Mouse (Mus musculus): Measurements from ENCODE around the gene Atad5. TPM values are rescaled to one million over a fixed set of nuclear protein-coding genes. Genes with fewer than 3 reads are reported as not detected.
A peak's percentile ranks its signal among the peaks of the same experiment; 100 is the strongest.

The Atad5 gene
- polyA plus RNA-seq, 1 experiment, result 19.4 TPM

- peaks cover 2% of the 10 kb centered on the region; the same call in 1 of the 2 replicates for H3K4me1 ChIP-seq (ENCODE audit: control insufficient read depth, insufficient read depth, low read length)
Measured at GRCm38 (mm10) chr11:80086844-80087243, 2.4 kb upstream of the Atad5 start.

GRCm38 (mm10) chr11:80089817-80090214, 616 bp downstream of the Atad5 start:
- WGBS, result under 1% methylated on average over 14 of the region's 14 CpGs
- peaks cover 2% of the 10 kb centered on the region; the same call in 1 of the 2 replicates for H3K4me1 ChIP-seq (ENCODE audit: control insufficient read depth, insufficient read depth, low read length)
- H3K27ac ChIP-seq (ENCODE audit: control insufficient read depth, insufficient read depth, low read depth, low read length, poor library complexity), result peak overlapping the region; percentile 71
- TF ChIP-seq CTCF (IDR thresholded peaks at IDR 0.05; ENCODE audit: control insufficient read depth, insufficient read depth, low read length), result no peak
- no peak for TF ChIP-seq POLR2A (IDR thresholded peaks at IDR 0.05; ENCODE audit: borderline replicate concordance, control insufficient read depth, low read depth, low read length)
- H3K4me3 ChIP-seq (replicated peaks; ENCODE audit: control insufficient read depth, low read depth, low read length), result peak overlapping the region; percentile 98

More at GRCm38 (mm10) chr11:80086844-80087243, 2.4 kb upstream of the Atad5 start:
- TF ChIP-seq CTCF (IDR thresholded peaks at IDR 0.05; ENCODE audit: control insufficient read depth, insufficient read depth, low read length) (peak; percentile 96), POLR2A (IDR thresholded peaks at IDR 0.05; ENCODE audit: borderline replicate concordance, control insufficient read depth, low read depth, low read length) (no peak)
- Histone ChIP-seq H3K27ac (ENCODE audit: control insufficient read depth, insufficient read depth, low read depth, low read length, poor library complexity) (no peak overlapping the region), H3K4me3 (replicated peaks; ENCODE audit: control insufficient read depth, low read depth, low read length) (no peak overlapping the region)
- 10% methylated on average over 5 of the region's 5 CpGs for WGBS

- Histone ChIP-seq H3K4me3 (replicated peaks; ENCODE audit: control insufficient read depth, low read depth, low read length) (no peak overlapping the region), H3K27ac (ENCODE audit: control insufficient read depth, insufficient read depth, low read depth, low read length, poor library complexity) (no peak overlapping the region), H3K4me1 (ENCODE audit: control insufficient read depth, insufficient read depth, low read length) (no peaks in the 10 kb centered on the region; the same call in 1 of the 2 replicates)
- WGBS, result 41% methylated on average over 3 of the region's 3 CpGs
- no peak for TF ChIP-seq CTCF (IDR thresholded peaks at IDR 0.05; ENCODE audit: control insufficient read depth, insufficient read depth, low read length)
- TF ChIP-seq POLR2A (IDR thresholded peaks at IDR 0.05; ENCODE audit: borderline replicate concordance, control insufficient read depth, low read depth, low read length), result no peak
Measured at GRCm38 (mm10) chr11:80090555-80091164, 1.5 kb downstream of the Atad5 start.

- Histone ChIP-seq H3K4me3 (replicated peaks; ENCODE audit: control insufficient read depth, low read depth, low read length) (no peak overlapping the region), H3K4me1 (ENCODE audit: control insufficient read depth, insufficient read depth, low read length) (no peaks in the 10 kb centered on the region), H3K27ac (ENCODE audit: control insufficient read depth, insufficient read depth, low read depth, low read length, poor library complexity) (no peak overlapping the region)
- 64% methylated on average over 3 of the region's 3 CpGs for WGBS
- TF ChIP-seq CTCF (IDR thresholded peaks at IDR 0.05; ENCODE audit: control insufficient read depth, insufficient read depth, low read length) (no peak), POLR2A (IDR thresholded peaks at IDR 0.05; ENCODE audit: borderline replicate concordance, control insufficient read depth, low read depth, low read length) (no peak)
Measured at GRCm38 (mm10) chr11:80098444-80099056, 9.3 kb downstream of the Atad5 start.

GRCm38 (mm10) chr11:80101298-80101697, 12.1 kb downstream of the Atad5 start:
- no peak overlapping the region for H3K27ac ChIP-seq (ENCODE audit: control insufficient read depth, insufficient read depth, low read depth, low read length, poor library complexity)
- TF ChIP-seq CTCF (IDR thresholded peaks at IDR 0.05; ENCODE audit: control insufficient read depth, insufficient read depth, low read length) (no peak), POLR2A (IDR thresholded peaks at IDR 0.05; ENCODE audit: borderline replicate concordance, control insufficient read depth, low read depth, low read length) (no peak)
- WGBS, result 61% methylated on average over 6 of the region's 6 CpGs

DNA sequence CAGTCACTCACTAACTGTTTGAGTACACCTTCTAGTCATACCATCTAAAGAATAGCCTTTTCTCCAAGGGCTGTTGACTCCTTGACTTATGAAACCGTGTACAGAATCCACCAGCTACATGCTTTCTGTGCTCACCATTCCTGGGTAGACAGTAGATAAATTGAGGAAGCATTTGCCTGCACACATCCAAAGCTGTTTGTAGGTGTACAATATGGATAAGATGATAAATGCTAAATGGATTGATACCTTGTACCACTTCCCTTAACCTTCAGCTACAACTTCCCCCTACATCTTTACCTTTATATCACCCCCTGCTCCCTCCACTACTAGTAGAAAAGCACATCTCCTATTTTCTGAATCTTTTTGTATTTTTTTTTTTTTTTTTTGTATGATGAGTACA, 15.2 kb downstream of the Atad5 start:
- TF ChIP-seq CTCF (IDR thresholded peaks at IDR 0.05; ENCODE audit: control insufficient read depth, insufficient read depth, low read length) (no peak), POLR2A (IDR thresholded peaks at IDR 0.05; ENCODE audit: borderline replicate concordance, control insufficient read depth, low read depth, low read length) (no peak)
- no peak overlapping the region for H3K4me3 ChIP-seq (replicated peaks; ENCODE audit: control insufficient read depth, low read depth, low read length)
- 76% methylated on average over 1 of the region's 1 CpGs for WGBS
- no peaks in the 10 kb centered on the region for H3K4me1 ChIP-seq (ENCODE audit: control insufficient read depth, insufficient read depth, low read length)
- no peak overlapping the region for H3K27ac ChIP-seq (ENCODE audit: control insufficient read depth, insufficient read depth, low read depth, low read length, poor library complexity)

More at GRCm38 (mm10) chr11:80101298-80101697, 12.1 kb downstream of the Atad5 start:
- H3K4me3 ChIP-seq (replicated peaks; ENCODE audit: control insufficient read depth, low read depth, low read length), result no peak overlapping the region
- H3K4me1 ChIP-seq (ENCODE audit: control insufficient read depth, insufficient read depth, low read length), result no peaks in the 10 kb centered on the region

DNA sequence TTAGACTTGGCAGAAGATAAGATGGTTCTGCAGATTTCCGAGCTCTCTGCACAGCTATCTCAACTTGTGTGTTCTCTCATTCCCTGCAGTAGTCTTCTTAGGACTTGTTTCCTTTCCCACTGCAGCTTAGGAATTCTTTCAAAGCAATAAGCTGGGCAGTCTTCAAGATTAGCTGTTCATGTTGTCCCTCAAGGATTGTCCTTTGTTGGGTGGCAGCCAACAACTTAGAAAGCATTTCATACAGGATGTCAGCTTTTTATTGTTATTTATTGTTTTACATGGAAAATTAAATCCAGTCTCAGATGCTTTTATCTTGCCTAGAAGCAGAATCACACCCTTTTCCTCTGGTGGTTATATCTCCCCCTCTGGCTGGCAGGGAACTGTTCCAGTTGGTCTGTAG, 27.2 kb downstream of the Atad5 start:
- Histone ChIP-seq H3K4me3 (replicated peaks; ENCODE audit: control insufficient read depth, low read depth, low read length) (no peak overlapping the region), H3K4me1 (ENCODE audit: control insufficient read depth, insufficient read depth, low read length) (no peaks in the 10 kb centered on the region), H3K27ac (ENCODE audit: control insufficient read depth, insufficient read depth, low read depth, low read length, poor library complexity) (no peak overlapping the region)
- 82% methylated on average over 1 of the region's 1 CpGs for WGBS
- no peak for TF ChIP-seq POLR2A (IDR thresholded peaks at IDR 0.05; ENCODE audit: borderline replicate concordance, control insufficient read depth, low read depth, low read length)
- no peak for TF ChIP-seq CTCF (IDR thresholded peaks at IDR 0.05; ENCODE audit: control insufficient read depth, insufficient read depth, low read length)

DNA sequence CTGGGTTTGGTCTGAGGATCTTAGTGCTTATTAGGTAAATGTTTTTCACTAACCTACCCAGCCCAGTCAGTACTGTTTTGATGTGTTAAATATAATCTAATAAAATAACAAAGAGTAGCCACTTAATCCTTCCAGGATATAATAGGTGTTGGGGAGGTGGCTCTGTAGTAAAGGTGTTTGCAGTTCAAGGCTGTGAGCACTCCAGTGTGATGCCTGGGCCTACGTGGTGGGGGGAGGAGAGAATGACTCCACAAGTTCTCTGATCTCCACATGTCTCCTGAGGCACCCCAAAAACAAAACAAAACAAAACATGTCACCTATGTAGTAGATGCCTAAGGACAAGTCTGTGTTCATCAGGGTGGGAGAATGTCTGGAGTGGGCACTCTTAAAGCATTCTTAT, 42.9 kb downstream of the Atad5 start:
- no peak for TF ChIP-seq POLR2A (IDR thresholded peaks at IDR 0.05; ENCODE audit: borderline replicate concordance, control insufficient read depth, low read depth, low read length)
- no peak for TF ChIP-seq CTCF (IDR thresholded peaks at IDR 0.05; ENCODE audit: control insufficient read depth, insufficient read depth, low read length)

More for the DNA sequence above, 42.9 kb downstream of the Atad5 start:
- Histone ChIP-seq H3K27ac (ENCODE audit: control insufficient read depth, insufficient read depth, low read depth, low read length, poor library complexity) (no peak overlapping the region), H3K4me3 (replicated peaks; ENCODE audit: control insufficient read depth, low read depth, low read length) (no peak overlapping the region), H3K4me1 (ENCODE audit: control insufficient read depth, insufficient read depth, low read length) (no peaks in the 10 kb centered on the region)
- 78% methylated on average over 1 of the region's 1 CpGs for WGBS

Data from bone marrow, adult 2 months (tissue).